Mouse (Mus musculus) midbrain, postnatal 0 days (tissue): ENCODE measurements around the gene Dhx36. TPM values are rescaled to one million over a fixed set of nuclear protein-coding genes. Genes with fewer than 3 reads are reported as not detected.

ENCODE experiments used
- ATAC-seq: fragments of 200-750 bp; cut with Nextera tagmentation; 2 replicates; pipeline ENCODE4 v1.8.0; 2017; ENCODE audit warnings: moderate number of reproducible peaks, mild to moderate bottlenecking, moderate TSS enrichment, moderate library complexity; ENCODE audit not compliant: low FRiP score
- DNase-seq: peaks from one replicate; pipeline ENCODE4 v3.0.0-alpha.2; 2015; ENCODE audit warnings: low spot score
- H3K27ac ChIP-seq: fragments of 300-500 bp; sonication (generic); 2 replicates; pipeline ENCODE4 v1.5.1; 2014; ENCODE audit warnings: low read depth, mild to moderate bottlenecking, low read length, mixed read lengths
- H3K27me3 ChIP-seq: fragments of 300-500 bp; sonication (generic); 2 replicates; pipeline ENCODE4 v1.6.1; 2014; ENCODE audit warnings: low read length, control low read depth, mixed read lengths; ENCODE audit not compliant: insufficient read depth
- H3K36me3 ChIP-seq: fragments of 300-500 bp; sonication (generic); 2 replicates; pipeline ENCODE4 v1.6.1; 2014; ENCODE audit warnings: low read length, control low read depth, mixed read lengths; ENCODE audit not compliant: insufficient read depth
- H3K4me1 ChIP-seq: fragments of 300-500 bp; sonication (generic); 2 replicates; pipeline ENCODE4 v1.6.1; 2014; ENCODE audit warnings: mild to moderate bottlenecking, control low read depth, antibody characterized with exemption, low read length, mixed read lengths; ENCODE audit not compliant: insufficient read depth
- H3K4me2 ChIP-seq: fragments of 300-500 bp; sonication (generic); 2 replicates; pipeline ENCODE4 v1.6.1; 2014; ENCODE audit warnings: low read depth, mild to moderate bottlenecking, low read length, mixed read lengths; ENCODE audit not compliant: poor library complexity, severe bottlenecking
- H3K4me3 ChIP-seq: fragments of 300-500 bp; sonication (generic); 2 replicates; pipeline ENCODE4 v1.5.1; 2014; ENCODE audit warnings: low read depth, mild to moderate bottlenecking, low read length, moderate library complexity
- H3K9ac ChIP-seq: fragments of 300-500 bp; sonication (generic); replicated peaks from 2 replicates; pipeline ENCODE4 v1.6.1; 2014; ENCODE audit warnings: mild to moderate bottlenecking, low read length, moderate library complexity, mixed read lengths; ENCODE audit not compliant: poor library complexity, severe bottlenecking
- H3K9me3 ChIP-seq: fragments of 300-500 bp; sonication (generic); 2 replicates; pipeline ENCODE4 v1.6.1; 2016; ENCODE audit warnings: low read length, control low read depth
- CTCF ChIP-seq: IDR thresholded peaks from 2 replicates; pipeline ENCODE4 v1.5.1; 2016; ENCODE audit warnings: antibody characterized with exemption, mild to moderate bottlenecking
- WGBS: fragments of 180-500 bp; shearing (Covaris S2); extraction: QIAGEN DNeasy Blood & Tissue Kit; methylation state at CpG from one replicate; pipeline ENCODE4 v1.1.7; 2014; 5-methylcytosine and 5-hydroxymethylcytosine counted together
- polyA plus RNA-seq: library from polyadenylated mRNA; unstranded; fragments of >200 nt; fragmentation: Nextera tagmentation; extraction: Ambion mirVana; gene quantifications from 2 replicates; pipeline ENCODE4 v1.2.1, GENCODE M21; 2015
- total RNA-seq: library from RNA; depleted of rRNA; stranded (reverse); fragments of >200 nt; gene quantifications from 2 replicates; pipeline ENCODE4 v1.2.3, GENCODE M21; 2014

Dhx36 gene
- total and polyA plus RNA-seq, 2 experiments from 2014 or later, result 32.8 to 58.2 TPM

DNA sequence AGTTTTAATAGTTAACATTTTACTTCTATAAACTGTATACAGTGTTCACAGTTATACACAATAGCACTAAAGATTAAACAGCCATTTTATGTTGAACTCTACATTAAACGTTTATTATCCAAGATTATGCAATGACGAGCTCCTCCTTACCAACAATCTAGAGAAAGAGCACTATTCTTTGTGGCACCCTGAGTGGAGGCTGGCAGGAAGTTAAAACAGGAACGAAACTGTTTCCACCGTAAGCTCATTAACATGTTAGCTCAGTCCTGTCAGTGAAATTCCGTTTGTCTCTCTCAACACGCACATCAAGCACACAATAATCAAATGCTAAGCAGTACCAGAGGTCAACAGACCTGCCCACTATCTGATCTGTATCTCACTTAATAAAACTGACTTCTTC lies 14.2 kb downstream of the Dhx36 start:
- WGBS, result 80% methylated on average over 6 of the region's 6 CpGs
- Histone ChIP-seq H3K27ac (no peak overlapping the region), H3K9me3 (no peaks in the 10 kb centered on the region), H3K4me2 (no peak overlapping the region), H3K4me3 (no peak overlapping the region), H3K36me3 (peaks cover 36% of the 10 kb centered on the region), H3K9ac (no peak overlapping the region), H3K27me3 (no peaks in the 10 kb centered on the region), H3K4me1 (no peaks in the 10 kb centered on the region)
- ATAC-seq (no peak), DNase-seq (no peak)
- no peak for TF ChIP-seq CTCF

DNA sequence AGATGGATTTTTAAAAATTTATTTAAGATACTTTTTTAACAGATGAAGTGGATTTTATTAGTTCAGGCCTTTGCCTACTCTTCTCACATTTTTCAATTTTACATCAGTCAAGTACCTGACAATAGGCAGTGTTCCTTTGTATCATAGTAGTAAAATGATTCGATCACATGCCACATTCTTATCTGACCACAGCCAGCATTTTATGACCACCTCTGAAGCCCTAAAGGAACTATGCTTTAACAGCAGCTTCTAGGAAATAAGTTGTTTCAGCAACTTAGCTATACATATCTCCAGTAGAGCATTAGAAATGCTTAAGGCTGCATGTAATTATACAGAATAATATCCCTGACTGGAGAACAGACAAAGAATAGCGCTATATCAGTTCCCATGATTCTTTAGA lies 22.5 kb downstream of the Dhx36 start:
- Histone ChIP-seq H3K4me2 (no peak overlapping the region), H3K4me1 (no peaks in the 10 kb centered on the region), H3K9me3 (no peaks in the 10 kb centered on the region), H3K36me3 (peaks cover 9% of the 10 kb centered on the region), H3K27me3 (no peaks in the 10 kb centered on the region), H3K27ac (no peak overlapping the region), H3K9ac (no peak overlapping the region), H3K4me3 (no peak overlapping the region)
- DNase-seq (no peak), ATAC-seq (no peak)
- WGBS, result 98% methylated on average over 2 of the region's 2 CpGs
- TF ChIP-seq CTCF, result no peak

DNA sequence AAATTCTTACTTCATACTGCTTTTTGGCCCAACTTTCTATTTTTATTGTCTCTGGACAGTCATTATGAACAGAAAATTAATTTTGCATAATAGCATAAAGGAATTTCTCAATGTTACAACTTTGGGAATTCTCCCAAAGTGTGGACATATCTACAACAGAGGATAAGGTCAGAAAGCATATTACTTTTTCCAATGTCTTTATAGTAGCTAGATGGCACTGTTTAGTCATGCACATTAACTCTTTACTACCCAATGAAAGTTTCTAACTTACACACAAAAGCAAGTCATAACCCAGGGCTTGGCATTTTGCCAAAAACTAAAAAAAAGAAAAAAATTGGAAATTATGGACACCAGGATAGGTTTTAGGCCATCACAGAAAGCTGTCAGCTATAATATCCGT lies 36.6 kb downstream of the Dhx36 start:
- Histone ChIP-seq H3K36me3 (peaks cover 38% of the 10 kb centered on the region), H3K9me3 (no peaks in the 10 kb centered on the region), H3K27ac (no peak overlapping the region), H3K4me2 (no peak overlapping the region), H3K4me1 (no peaks in the 10 kb centered on the region), H3K4me3 (no peak overlapping the region), H3K9ac (no peak overlapping the region), H3K27me3 (no peaks in the 10 kb centered on the region)
- ATAC-seq, result no peak
- WGBS, result 85% methylated on average over 1 of the region's 1 CpGs
- TF ChIP-seq CTCF, result peak; percentile 52
- DNase-seq, result no peak

DNA sequence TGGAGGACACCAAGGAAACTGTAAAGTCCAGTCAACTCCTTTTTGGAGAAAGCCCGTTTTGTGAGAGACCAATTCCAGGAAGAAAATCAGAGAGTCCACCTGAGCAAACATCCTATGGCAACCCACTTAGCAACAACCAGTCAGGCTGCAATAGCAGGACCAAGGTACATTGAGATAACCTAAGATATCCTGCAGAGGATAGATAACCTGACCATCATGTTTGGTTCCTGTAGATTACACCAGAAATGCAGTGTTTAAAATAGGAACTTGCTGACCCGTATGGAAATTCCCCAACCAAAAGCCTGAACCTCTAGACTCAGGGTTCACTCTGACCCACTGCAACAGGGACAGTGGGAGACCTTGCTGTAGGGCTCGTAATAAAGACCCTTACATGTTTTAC lies 42.5 kb downstream of the Dhx36 start:
- Histone ChIP-seq H3K4me1 (no peaks in the 10 kb centered on the region), H3K27me3 (no peaks in the 10 kb centered on the region), H3K27ac (no peak overlapping the region), H3K9me3 (no peaks in the 10 kb centered on the region), H3K4me2 (no peak overlapping the region), H3K9ac (no peak overlapping the region), H3K4me3 (no peak overlapping the region), H3K36me3 (peaks cover 18% of the 10 kb centered on the region)
- no peak for DNase-seq
- no peak for ATAC-seq
- WGBS, result 96% methylated on average over 3 of the region's 3 CpGs
- TF ChIP-seq CTCF, result no peak

DNA sequence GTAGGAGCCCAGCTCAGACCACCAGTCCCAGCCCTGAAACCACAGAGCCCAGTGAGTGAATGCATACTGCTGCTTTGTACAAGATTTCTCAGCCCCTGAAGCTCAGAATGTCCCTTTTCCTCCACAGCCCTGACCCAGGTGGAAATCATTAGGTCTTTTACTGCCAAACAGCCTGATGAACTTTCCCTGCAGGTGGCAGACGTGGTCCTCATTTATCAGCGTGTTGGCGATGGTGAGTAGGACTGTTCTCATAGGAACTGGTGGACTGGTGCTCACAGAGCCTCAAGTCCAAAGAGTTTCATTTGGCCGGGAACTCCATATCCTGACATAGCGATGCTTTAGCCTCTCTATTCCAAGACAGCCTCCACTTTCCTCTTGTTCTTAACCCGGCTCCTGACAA lies 47.3 kb downstream of the Dhx36 start:
- Histone ChIP-seq H3K4me2 (no peak overlapping the region), H3K9ac (no peak overlapping the region), H3K4me3 (no peak overlapping the region), H3K27me3 (no peaks in the 10 kb centered on the region), H3K9me3 (no peaks in the 10 kb centered on the region), H3K36me3 (peaks cover 9% of the 10 kb centered on the region; the same call in 1 of the 2 replicates), H3K4me1 (no peaks in the 10 kb centered on the region), H3K27ac (no peak overlapping the region)
- WGBS, result 85% methylated on average over 6 of the region's 6 CpGs
- ATAC-seq (no peak), DNase-seq (no peak)
- no peak for TF ChIP-seq CTCF

DNA sequence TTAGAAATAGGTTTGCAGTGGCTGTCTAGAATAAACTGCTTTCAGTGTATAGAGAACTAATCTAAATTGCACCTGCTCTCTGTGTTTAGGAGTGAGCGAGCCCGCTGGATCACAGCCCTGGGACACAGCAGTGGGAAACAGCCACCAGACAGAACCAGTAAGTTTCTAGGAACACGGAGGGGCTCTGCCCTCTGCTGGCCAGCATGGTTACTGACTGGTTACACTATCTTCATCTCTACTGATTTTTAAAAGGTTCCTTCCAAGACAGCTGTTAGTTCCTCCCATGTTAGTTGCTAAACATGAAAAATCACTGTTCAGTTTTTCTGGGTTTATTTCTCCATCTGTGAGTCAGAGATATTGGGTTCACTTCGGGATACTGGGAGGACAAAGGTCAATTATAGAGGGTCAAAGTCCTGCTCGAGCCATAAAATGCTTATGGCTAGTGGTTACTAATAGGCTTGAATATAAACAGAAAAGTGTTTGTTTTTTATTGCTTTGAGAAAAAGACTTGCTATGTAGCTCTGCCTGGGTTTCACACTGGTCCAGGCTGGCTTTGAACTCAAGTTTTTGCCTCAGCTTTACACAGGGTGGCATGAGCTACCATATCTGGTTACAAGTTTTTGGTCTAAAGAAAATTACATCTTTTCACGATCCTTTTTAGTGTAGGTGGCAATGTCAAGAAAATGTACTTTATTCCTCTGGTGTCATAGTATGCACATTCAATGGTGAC lies 48.4 kb downstream of the Dhx36 start:
- Histone ChIP-seq H3K4me3 (no peak overlapping the region), H3K27ac (no peak overlapping the region), H3K9ac (no peak overlapping the region), H3K36me3 (peaks cover 5% of the 10 kb centered on the region; the same call in 1 of the 2 replicates), H3K4me1 (no peaks in the 10 kb centered on the region), H3K9me3 (no peaks in the 10 kb centered on the region), H3K27me3 (no peaks in the 10 kb centered on the region), H3K4me2 (no peak overlapping the region)
- ATAC-seq, result peak; percentile 66; the same call in 1 of the 2 replicates
- peak; percentile 86 for TF ChIP-seq CTCF
- peak; percentile 81 for DNase-seq
- 40% methylated on average over 6 of the region's 6 CpGs for WGBS
